Mouse (Mus musculus): ENCODE results near the gene Gstm3.
"Not testable (repeated sequence)": the region's sequence is repeated elsewhere in the genome, so short reads cannot be mapped to it uniquely, and the experiment has no call there.

Gstm3 gene

GRCm38 (mm10) chr3:107968724-107969395, at the start of gene Gstm3:
Gene Gstm3, minus strand, starts transcription at chr3:107969283.
- DNase-seq (ENCODE audit: low spot score in 2 of 2), result no peak

- DNase-seq (ENCODE audit: low spot score in 2 of 2), result no peak
Measured at GRCm38 (mm10) chr3:108018190-108018820, 49.2 kb upstream of the Gstm3 start.

GRCm38 (mm10) chr3:108017473-108018189, 48.5 kb upstream of the Gstm3 start, which contains the start of gene Gstm1:
Gene Gstm1, minus strand, starts transcription at chr3:108017973.
- DNase-seq (ENCODE audit: low spot score in 2 of 2), result peak; percentile 94 to 96

- DNase-seq (ENCODE audit: low spot score in 2 of 2), result not testable (repeated sequence)
Measured at GRCm38 (mm10) chr3:108016468-108016867, 47.4 kb upstream of the Gstm3 start.

- no peak for DNase-seq (ENCODE audit: low spot score in 2 of 2)
Measured at GRCm38 (mm10) chr3:108014974-108015346, 45.9 kb upstream of the Gstm3 start.

- no peak for DNase-seq (ENCODE audit: low spot score in 2 of 2)
Measured at GRCm38 (mm10) chr3:108014098-108014973, 45.3 kb upstream of the Gstm3 start.

GRCm38 (mm10) chr3:108013331-108013871, 44.3 kb upstream of the Gstm3 start:
- DNase-seq (ENCODE audit: low spot score in 2 of 2), result peak; percentile 58 to 63

GRCm38 (mm10) chr3:108011558-108011957, 42.5 kb upstream of the Gstm3 start:
- no peak for DNase-seq (ENCODE audit: low spot score in 2 of 2)

- peak; percentile 71 to 78 for DNase-seq (ENCODE audit: low spot score in 2 of 2)
Measured at GRCm38 (mm10) chr3:108010286-108010685, 41.2 kb upstream of the Gstm3 start.

- DNase-seq (ENCODE audit: low spot score in 2 of 2), result no peak
Measured at GRCm38 (mm10) chr3:108002021-108002420, 32.9 kb upstream of the Gstm3 start.

- DNase-seq (ENCODE audit: low spot score in 2 of 2), result peak in 1 of 2 experiments; percentile 7
Measured at GRCm38 (mm10) chr3:107999491-107999890, 30.4 kb upstream of the Gstm3 start.

- peak in 1 of 2 experiments; percentile 6 for DNase-seq (ENCODE audit: low spot score in 2 of 2)
Measured at GRCm38 (mm10) chr3:107998591-107998990, 29.5 kb upstream of the Gstm3 start.

GRCm38 (mm10) chr3:107996576-107996975, 27.5 kb upstream of the Gstm3 start:
- DNase-seq (ENCODE audit: low spot score in 2 of 2), result no peak

- DNase-seq (ENCODE audit: low spot score in 2 of 2), result not testable (repeated sequence)
Measured at GRCm38 (mm10) chr3:107995974-107996373, 26.9 kb upstream of the Gstm3 start.

- DNase-seq (ENCODE audit: low spot score in 2 of 2), result no peak
Measured at GRCm38 (mm10) chr3:107986041-107986562, 17.0 kb upstream of the Gstm3 start, which contains the start of gene Gstm2. Gene Gstm2, minus strand, starts transcription at chr3:107986453.

GRCm38 (mm10) chr3:107985141-107985540, 16.1 kb upstream of the Gstm3 start:
- DNase-seq (ENCODE audit: low spot score in 2 of 2), result not testable (repeated sequence)

- no peak for DNase-seq (ENCODE audit: low spot score in 2 of 2)
Measured at GRCm38 (mm10) chr3:107984471-107984870, 15.4 kb upstream of the Gstm3 start.

- DNase-seq (ENCODE audit: low spot score in 2 of 2), result no peak
Measured at GRCm38 (mm10) chr3:107983771-107984170, 14.7 kb upstream of the Gstm3 start.

GRCm38 (mm10) chr3:107982726-107983125, 13.6 kb upstream of the Gstm3 start:
- DNase-seq (ENCODE audit: low spot score in 2 of 2), result no peak

GRCm38 (mm10) chr3:107981261-107981660, 12.2 kb upstream of the Gstm3 start:
- DNase-seq (ENCODE audit: low spot score in 2 of 2), result peak in 1 of 2 experiments; percentile 20

- peak in 1 of 2 experiments; percentile 3 for DNase-seq (ENCODE audit: low spot score in 2 of 2)
Measured at GRCm38 (mm10) chr3:107977691-107978090, 8.6 kb upstream of the Gstm3 start.
